Mouse (Mus musculus) lung, postnatal 0 days (tissue): ENCODE measurements at regions not wholly inside any gene's neighbourhood (a gene's known extent, or its start where the extent isn't known, plus 50 kb on each side); places are given as distances from the start of the nearest gene placed in this dataset.

Source experiments
- CTCF ChIP-seq: IDR thresholded peaks from 2 replicates; pipeline ENCODE4 v1.5.1; 2016; ENCODE audit warnings: antibody characterized with exemption, mild to moderate bottlenecking
- EP300 ChIP-seq: IDR thresholded peaks from 2 replicates; pipeline ENCODE4 v1.6.1; 2016; ENCODE audit warnings: antibody characterized with exemption, mild to moderate bottlenecking, control low read depth

DNA sequence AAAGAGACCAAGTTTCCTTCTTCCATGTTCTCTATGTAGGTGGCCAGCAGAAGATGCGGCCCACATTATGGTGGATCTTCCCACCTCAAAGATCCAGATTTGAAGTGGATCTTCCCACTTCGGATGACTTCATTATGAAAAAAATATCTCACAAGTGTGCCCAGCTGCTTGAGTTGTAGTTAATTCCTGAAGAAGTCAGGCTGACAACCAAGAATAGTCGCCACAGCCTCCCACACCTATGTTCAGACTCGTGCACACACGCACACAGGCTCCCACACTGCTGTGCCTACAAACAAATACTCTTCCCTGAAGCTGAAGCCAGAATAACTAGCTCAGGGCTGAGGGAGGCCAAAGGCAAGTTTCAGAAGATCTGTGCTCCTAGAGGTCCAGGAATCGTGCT is 119.4 kb downstream of the Olfm1 start:
- no peak for TF ChIP-seq CTCF
- no peak for TF ChIP-seq EP300
